Mouse (Mus musculus): ENCODE results near the gene Ndufs1. TPM values are rescaled to one million over a fixed set of nuclear protein-coding genes. Genes with fewer than 3 reads are reported as not detected.

The Ndufs1 gene
- polyA plus RNA-seq, 1 experiment, result 29.6 TPM

DNA sequence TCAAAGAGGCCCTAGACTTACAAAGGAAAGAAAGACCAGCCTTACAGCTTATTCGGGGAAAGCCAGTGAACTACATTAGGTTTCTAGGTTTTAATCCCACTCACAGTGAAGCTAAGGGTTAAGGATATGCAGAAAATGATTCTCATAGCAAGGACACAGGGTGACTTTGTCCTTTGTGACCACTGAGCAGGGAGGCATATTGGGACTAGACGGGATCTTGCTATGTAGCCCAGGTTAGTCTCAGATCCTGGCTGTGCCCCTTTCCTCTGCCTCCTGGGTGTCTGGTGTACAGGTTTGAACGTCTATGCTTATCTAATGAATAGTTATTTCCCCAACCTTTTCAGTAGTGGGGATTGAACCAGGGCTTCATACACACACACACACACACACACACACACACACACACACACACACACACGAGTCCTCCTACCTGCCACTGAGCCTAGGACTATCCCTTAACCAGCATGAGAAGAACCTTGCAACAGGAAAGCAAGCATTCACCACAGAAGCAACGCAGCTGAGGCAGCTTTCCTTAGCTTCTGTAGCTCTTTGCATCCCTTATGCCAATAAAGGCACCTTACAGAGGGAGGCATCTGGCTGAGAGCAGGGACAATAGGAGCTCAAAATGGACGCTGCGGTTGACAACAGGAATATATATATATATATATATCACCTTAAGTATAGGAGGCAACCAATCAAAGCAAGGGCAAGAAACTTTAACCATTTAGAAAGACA is 28.2 kb upstream of the Ndufs1 start:
- 46% methylated on average over 7 of the region's 7 CpGs for WGBS
- Histone ChIP-seq H3K4me3 (replicated peaks; ENCODE audit: extremely low read depth, low read depth, low read length) (no peak overlapping the region), H3K4me1 (ENCODE audit: control insufficient read depth, insufficient read depth, low read length) (no peaks in the 10 kb centered on the region)
- no peak for DNase-seq
- TF ChIP-seq CTCF (IDR thresholded peaks at IDR 0.05; ENCODE audit: insufficient read depth, low read length) (no peak), POLR2A (IDR thresholded peaks at IDR 0.05; ENCODE audit: borderline replicate concordance, extremely low read depth, low read depth, low read length) (no peak)

DNA sequence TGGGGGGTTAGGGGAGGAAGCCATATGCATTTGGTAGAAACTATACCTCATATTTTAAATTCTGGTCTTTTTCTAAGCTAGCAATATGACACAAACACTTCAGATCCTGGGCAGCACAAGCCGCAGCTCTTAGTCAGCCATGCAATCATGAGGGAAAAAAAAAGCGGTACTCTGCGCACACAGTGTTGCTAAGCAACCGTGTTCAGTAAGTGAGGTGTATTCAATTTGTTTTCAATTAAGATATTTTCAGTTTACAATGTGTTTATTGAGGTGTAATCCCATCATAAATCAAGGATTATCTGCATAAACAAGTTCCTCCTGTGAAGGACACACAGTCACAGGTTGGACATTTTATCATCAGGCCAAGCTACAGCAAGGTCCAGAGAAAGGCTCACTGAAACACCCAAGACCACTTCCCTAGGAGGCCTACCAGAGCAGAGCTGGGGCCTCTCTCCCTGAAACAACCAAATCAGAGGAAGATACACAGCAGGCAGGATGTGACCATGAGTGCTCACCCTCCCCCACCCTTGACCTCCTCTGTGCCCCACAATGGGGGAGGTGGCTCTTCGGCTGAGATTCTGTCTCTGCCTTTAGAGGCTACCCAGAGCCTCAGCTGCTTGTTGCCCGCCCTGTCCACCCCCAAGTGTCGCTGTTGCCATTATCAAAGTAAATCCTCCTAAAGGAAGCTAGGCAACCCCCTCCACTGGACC is 27.5 kb upstream of the Ndufs1 start:
- WGBS, result 34% methylated on average over 7 of the region's 7 CpGs
- no peak for DNase-seq
- H3K4me1 ChIP-seq (ENCODE audit: control insufficient read depth, insufficient read depth, low read length), result no peaks in the 10 kb centered on the region
- TF ChIP-seq CTCF (IDR thresholded peaks at IDR 0.05; ENCODE audit: insufficient read depth, low read length) (no peak), POLR2A (IDR thresholded peaks at IDR 0.05; ENCODE audit: borderline replicate concordance, extremely low read depth, low read depth, low read length) (no peak)
- H3K4me3 ChIP-seq (replicated peaks; ENCODE audit: extremely low read depth, low read depth, low read length), result no peak overlapping the region

DNA sequence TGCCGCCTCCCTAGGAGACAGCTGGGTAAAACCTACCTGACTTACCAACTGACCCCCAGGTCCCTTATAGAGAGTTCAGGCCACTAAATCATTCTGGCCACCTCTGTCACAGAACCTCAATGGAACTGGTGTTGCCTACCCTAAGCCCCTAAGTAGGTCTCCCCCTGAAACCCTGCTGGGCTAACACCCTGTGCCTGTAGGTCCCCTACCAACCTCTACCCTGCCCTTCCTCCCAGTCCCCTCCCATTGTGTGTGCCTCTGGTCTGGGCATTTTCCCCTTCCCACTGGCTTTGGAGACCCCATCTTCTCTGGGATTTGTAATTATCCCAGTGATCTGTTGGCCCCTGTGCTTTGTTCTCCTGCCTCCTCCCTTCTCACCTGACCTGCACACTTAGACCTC is 26.8 kb upstream of the Ndufs1 start:
- WGBS, result 82% methylated on average over 1 of the region's 1 CpGs
- no peak for DNase-seq
- TF ChIP-seq CTCF (IDR thresholded peaks at IDR 0.05; ENCODE audit: insufficient read depth, low read length) (no peak), POLR2A (IDR thresholded peaks at IDR 0.05; ENCODE audit: borderline replicate concordance, extremely low read depth, low read depth, low read length) (no peak)
- no peak overlapping the region for H3K4me3 ChIP-seq (replicated peaks; ENCODE audit: extremely low read depth, low read depth, low read length)
- no peaks in the 10 kb centered on the region for H3K4me1 ChIP-seq (ENCODE audit: control insufficient read depth, insufficient read depth, low read length)

DNA sequence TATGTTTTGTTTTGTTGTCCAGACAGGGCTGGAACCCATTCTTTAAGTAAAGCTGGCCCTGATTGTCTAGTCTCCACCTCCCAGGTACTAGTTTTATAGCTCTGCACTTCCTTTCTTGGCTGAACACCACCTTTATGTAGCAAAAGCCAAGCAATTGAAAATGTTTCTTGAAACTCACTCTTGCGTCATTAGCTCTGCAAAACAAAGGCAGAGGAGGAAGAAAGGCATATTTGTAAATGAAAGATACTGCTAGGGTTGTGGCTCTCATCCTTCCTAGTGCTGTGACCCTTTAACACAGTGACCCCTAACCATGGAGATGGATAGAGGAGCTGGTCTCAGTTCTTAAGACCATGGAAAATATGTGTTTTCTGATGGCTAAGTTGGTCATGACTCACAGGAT is 25.0 kb upstream of the Ndufs1 start:
- WGBS, result 86% methylated on average over 1 of the region's 1 CpGs
- TF ChIP-seq CTCF (IDR thresholded peaks at IDR 0.05; ENCODE audit: insufficient read depth, low read length) (no peak), POLR2A (IDR thresholded peaks at IDR 0.05; ENCODE audit: borderline replicate concordance, extremely low read depth, low read depth, low read length) (no peak)
- Histone ChIP-seq H3K4me3 (replicated peaks; ENCODE audit: extremely low read depth, low read depth, low read length) (no peak overlapping the region), H3K4me1 (ENCODE audit: control insufficient read depth, insufficient read depth, low read length) (no peaks in the 10 kb centered on the region)
- DNase-seq, result no peak

DNA sequence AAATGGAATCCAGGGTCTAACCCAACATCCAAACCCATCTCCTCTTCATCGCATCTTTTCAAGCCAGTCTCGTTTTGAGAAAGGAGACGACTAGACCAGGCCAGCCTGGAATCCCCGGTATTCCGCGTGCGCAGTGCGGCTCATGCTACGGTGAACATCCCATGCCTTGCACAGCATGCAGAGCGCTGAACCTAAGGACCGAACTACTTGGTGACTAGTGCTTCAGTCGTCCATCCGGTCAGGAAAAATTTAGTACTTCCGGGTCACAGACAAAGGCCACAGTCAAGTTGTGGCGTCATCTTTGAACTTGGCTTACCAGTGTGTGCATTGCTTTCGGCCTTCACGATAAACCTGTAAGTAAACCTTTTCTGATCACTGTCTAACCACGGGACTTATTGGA is 23.7 kb upstream of the Ndufs1 start:
- TF ChIP-seq POLR2A (IDR thresholded peaks at IDR 0.05; ENCODE audit: borderline replicate concordance, extremely low read depth, low read depth, low read length) (no peak), CTCF (IDR thresholded peaks at IDR 0.05; ENCODE audit: insufficient read depth, low read length) (no peak)
- DNase-seq, result no peak
- no peaks in the 10 kb centered on the region for H3K4me1 ChIP-seq (ENCODE audit: control insufficient read depth, insufficient read depth, low read length)
- whole genome bisulfite sequencing, result 96% methylated on average over 18 of the region's 18 CpGs
- H3K4me3 ChIP-seq (replicated peaks; ENCODE audit: extremely low read depth, low read depth, low read length), result no peak overlapping the region

DNA sequence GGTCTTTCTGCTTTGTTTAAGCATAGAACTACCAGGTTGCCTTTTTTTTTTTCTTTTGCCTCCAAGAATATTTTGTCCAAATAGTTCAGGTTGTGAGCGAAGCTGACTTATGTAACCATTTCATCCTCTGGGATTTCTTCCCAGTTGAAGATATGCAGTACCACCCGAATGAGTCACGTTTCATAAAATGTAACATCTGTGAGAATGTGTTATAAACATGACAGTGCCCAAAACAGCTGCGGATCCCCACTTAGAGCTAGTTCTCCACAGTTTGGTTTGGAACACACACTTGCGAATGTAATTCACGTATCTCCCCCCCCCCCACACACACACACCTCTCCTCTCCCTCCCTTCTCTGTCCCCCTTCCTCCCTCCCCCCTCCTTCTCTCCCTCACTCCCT is 22.8 kb upstream of the Ndufs1 start:
- TF ChIP-seq CTCF (IDR thresholded peaks at IDR 0.05; ENCODE audit: insufficient read depth, low read length) (no peak), POLR2A (IDR thresholded peaks at IDR 0.05; ENCODE audit: borderline replicate concordance, extremely low read depth, low read depth, low read length) (no peak)
- H3K4me1 ChIP-seq (ENCODE audit: control insufficient read depth, insufficient read depth, low read length), result no peaks in the 10 kb centered on the region
- H3K4me3 ChIP-seq (replicated peaks; ENCODE audit: extremely low read depth, low read depth, low read length), result no peak overlapping the region
- WGBS, result 69% methylated on average over 6 of the region's 6 CpGs
- no peak for DNase-seq

DNA sequence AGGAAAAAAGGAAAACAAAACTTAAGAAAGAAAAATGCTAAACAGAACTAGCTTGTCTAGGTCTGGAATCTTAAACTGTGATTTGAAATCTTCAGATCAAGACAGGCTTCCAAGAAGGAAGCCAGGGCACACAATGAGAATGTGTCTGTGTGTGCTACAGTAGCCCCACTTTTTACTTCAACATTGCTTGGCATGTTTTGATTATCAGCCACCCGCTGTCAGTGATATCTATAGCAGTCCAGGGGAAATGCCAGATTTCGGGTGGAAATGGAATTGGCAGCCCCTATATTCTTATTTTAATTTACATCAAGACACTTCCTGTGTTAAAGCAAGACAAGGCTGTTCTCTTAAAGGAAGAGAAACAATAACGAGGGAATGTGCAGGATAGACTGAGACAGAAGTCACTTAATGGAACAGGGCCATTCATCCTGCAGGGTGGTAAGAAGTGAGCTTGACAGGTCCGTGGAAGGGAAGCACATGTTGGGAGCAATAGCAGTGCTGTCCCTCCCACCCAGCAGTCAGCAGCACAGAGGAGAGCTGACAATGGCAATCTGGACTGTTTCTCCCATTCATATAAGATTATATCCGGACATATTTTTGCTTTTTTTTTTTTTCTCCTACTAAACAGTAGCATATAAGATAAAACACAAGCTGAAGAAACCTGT is 19.3 kb upstream of the Ndufs1 start:
- Histone ChIP-seq H3K4me3 (replicated peaks; ENCODE audit: extremely low read depth, low read depth, low read length) (no peak overlapping the region), H3K4me1 (ENCODE audit: control insufficient read depth, insufficient read depth, low read length) (peaks cover 3% of the 10 kb centered on the region; the same call in 1 of the 2 replicates)
- 28% methylated on average over 5 of the region's 5 CpGs for WGBS
- TF ChIP-seq POLR2A (IDR thresholded peaks at IDR 0.05; ENCODE audit: borderline replicate concordance, extremely low read depth, low read depth, low read length) (no peak), CTCF (IDR thresholded peaks at IDR 0.05; ENCODE audit: insufficient read depth, low read length) (no peak)
- DNase-seq, result no peak

DNA sequence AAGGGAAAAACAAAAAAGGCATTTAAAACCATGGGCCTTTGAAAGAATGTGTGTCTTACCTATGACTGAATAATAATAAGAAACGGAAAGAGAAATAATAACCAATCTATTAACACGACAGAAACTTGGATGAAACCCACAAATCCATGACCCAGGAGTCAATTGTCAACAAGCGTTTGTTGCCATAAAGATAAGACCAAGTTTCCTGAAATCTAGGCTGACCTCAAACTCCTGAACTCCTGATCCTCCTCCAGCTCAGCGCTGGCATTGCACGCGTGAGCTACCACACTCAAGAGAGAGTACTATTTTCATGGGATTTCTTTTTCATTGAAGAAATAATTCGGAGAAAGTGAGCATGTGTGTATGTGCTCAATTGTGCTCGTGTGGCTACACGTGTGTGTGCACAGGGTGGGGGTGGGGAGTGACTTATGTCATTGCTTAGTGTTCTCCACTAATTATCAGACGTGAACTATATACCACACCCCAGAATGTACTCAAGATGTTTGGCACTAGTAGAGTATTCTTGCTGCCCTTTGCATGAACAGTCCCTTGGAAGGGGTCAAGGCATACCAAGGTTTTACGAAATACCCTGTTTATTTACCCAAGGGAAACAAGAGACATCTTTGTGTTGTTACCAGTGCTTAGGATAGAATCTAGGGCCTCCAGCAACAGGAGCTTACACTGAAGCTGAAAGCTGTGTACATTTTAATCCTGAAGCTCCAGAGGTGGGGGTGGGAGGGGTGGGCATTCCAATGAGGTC is 15.9 kb upstream of the Ndufs1 start:
- TF ChIP-seq POLR2A (IDR thresholded peaks at IDR 0.05; ENCODE audit: borderline replicate concordance, extremely low read depth, low read depth, low read length) (no peak), CTCF (IDR thresholded peaks at IDR 0.05; ENCODE audit: insufficient read depth, low read length) (no peak)
- Histone ChIP-seq H3K4me3 (replicated peaks; ENCODE audit: extremely low read depth, low read depth, low read length) (no peak overlapping the region), H3K4me1 (ENCODE audit: control insufficient read depth, insufficient read depth, low read length) (peaks cover 3% of the 10 kb centered on the region; the same call in 1 of the 2 replicates)
- DNase-seq, result no peak
- 52% methylated on average over 11 of the region's 11 CpGs for WGBS

DNA sequence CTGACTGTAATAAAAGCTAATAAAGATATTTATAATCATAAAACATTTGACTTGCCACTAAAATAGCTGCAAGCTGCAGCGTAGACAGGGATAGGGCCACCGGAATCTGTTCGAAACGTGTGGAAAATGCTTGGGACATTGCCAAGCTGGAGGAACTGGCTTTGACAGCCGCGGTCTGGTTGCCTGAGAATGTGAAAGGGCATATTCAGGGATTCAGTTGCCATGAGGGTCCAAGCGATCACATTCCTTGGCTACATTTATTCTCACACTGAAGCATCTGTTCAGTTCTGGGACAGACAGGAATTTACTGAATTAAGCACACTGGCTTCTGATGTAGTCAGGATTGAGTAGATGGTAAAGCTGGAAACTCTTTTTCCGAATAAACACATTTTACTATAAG is 14.2 kb upstream of the Ndufs1 start:
- WGBS, result 50% methylated on average over 8 of the region's 8 CpGs
- H3K4me1 ChIP-seq (ENCODE audit: control insufficient read depth, insufficient read depth, low read length), result peaks cover 3% of the 10 kb centered on the region; the same call in 1 of the 2 replicates
- no peak for TF ChIP-seq POLR2A (IDR thresholded peaks at IDR 0.05; ENCODE audit: borderline replicate concordance, extremely low read depth, low read depth, low read length)
- TF ChIP-seq CTCF (IDR thresholded peaks at IDR 0.05; ENCODE audit: insufficient read depth, low read length), result no peak
- DNase-seq, result no peak
- no peak overlapping the region for H3K4me3 ChIP-seq (replicated peaks; ENCODE audit: extremely low read depth, low read depth, low read length)
